Mouse (Mus musculus) monocyte, adult 2 months (primary cell): ENCODE results near the gene St5.

Source experiments
- DNase-seq, 2 experiments: peaks; one replicate each; pipeline ENCODE4 v3.0.0; 2022; ENCODE audit warnings: low spot score in 2 of 2, low read depth in 1 of 2

Gene St5

GRCm38 (mm10) chr7:109702721-109703120, 684 bp downstream of the St5 start:
- no peak for DNase-seq

- no peak for DNase-seq
These were observed 3.2 kb downstream of the St5 start for GRCm38 (mm10) chr7:109700213-109700612.

GRCm38 (mm10) chr7:109695339-109695726, 8.1 kb downstream of the St5 start:
- no peak for DNase-seq

- no peak for DNase-seq
These were observed 8.6 kb downstream of the St5 start for GRCm38 (mm10) chr7:109694576-109695338.

GRCm38 (mm10) chr7:109690961-109691360, 12.4 kb downstream of the St5 start:
- DNase-seq, result no peak

GRCm38 (mm10) chr7:109690101-109690500, 13.3 kb downstream of the St5 start:
- DNase-seq, result no peak

GRCm38 (mm10) chr7:109686585-109687128, 16.7 kb downstream of the St5 start:
- DNase-seq, result no peak

GRCm38 (mm10) chr7:109680879-109681278, 22.5 kb downstream of the St5 start:
- DNase-seq, result no peak

GRCm38 (mm10) chr7:109680284-109680683, 23.1 kb downstream of the St5 start:
- no peak for DNase-seq

- no peak for DNase-seq
These were observed 28.3 kb downstream of the St5 start for GRCm38 (mm10) chr7:109674944-109675628.

- DNase-seq, result no peak
These were observed 31.6 kb downstream of the St5 start for GRCm38 (mm10) chr7:109671581-109672471.

GRCm38 (mm10) chr7:109669426-109670170, 33.8 kb downstream of the St5 start:
- DNase-seq, result no peak

GRCm38 (mm10) chr7:109666664-109667063, 36.7 kb downstream of the St5 start:
- no peak for DNase-seq

- no peak for DNase-seq
These were observed 40.8 kb downstream of the St5 start for GRCm38 (mm10) chr7:109662626-109663025.

GRCm38 (mm10) chr7:109659278-109659677, 44.1 kb downstream of the St5 start:
- DNase-seq, result no peak

- no peak for DNase-seq
These were observed 45.5 kb downstream of the St5 start for GRCm38 (mm10) chr7:109657884-109658283.

- DNase-seq, result no peak
These were observed 48.5 kb downstream of the St5 start for GRCm38 (mm10) chr7:109654871-109655270.

GRCm38 (mm10) chr7:109648812-109649594, 54.4 kb downstream of the St5 start:
- DNase-seq, result no peak

GRCm38 (mm10) chr7:109646574-109646973, 56.8 kb downstream of the St5 start:
- no peak for DNase-seq
